ENCODE assay signal across 1 mouse cellular context in the genomic region with DNA sequence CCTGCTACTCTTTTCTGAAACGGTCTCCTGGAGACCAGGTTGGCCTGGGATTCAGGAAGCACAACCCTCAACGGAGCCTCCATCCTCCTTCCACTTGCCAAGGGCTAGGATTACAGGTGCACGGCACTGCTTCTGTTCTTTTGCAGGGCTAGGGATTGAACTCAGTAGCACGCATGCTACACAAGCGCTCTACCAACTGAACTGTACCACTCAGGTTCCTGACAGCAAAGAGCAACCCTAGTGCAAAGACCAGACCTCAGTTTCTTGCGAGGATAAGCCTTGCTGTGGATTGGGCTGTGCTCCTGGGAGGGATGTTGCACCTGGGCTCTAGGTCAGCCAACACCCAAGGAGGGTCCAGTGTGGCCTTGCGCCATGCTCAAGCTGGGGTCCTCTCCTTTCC.
TF ChIP-seq lines count a peak whose summit lies in the region.

No protein-coding gene starts in this region.

TF ChIP-seq in MEL, 35 proteins besides CTCF, POLR2A, EP300 and RAD21:
- TF ChIP-seq MYC (IDR thresholded peaks at IDR 0.05; ENCODE audit: low read depth, low read length) (no peak), MAFK (IDR thresholded peaks at IDR 0.05; ENCODE audit: borderline replicate concordance, low read depth, low read length) (no peak), USF2 (IDR thresholded peaks at IDR 0.05; ENCODE audit: borderline replicate concordance in 1 of 2, insufficient read depth in 1 of 2, low read depth in 1 of 2, low read length in 2 of 2) (no peak), USF1 (IDR thresholded peaks at IDR 0.05; ENCODE audit: low read depth, low read length) (no peak), KAT2A (conservative IDR thresholded peaks at IDR 0.05; ENCODE audit: low read depth, low read length) (no peak), TCF12 (IDR thresholded peaks at IDR 0.05; ENCODE audit: low read depth, low read length) (no peak), MAZ (IDR thresholded peaks at IDR 0.05; ENCODE audit: low read depth, low read length) (no peak), ELF1 (IDR thresholded peaks at IDR 0.05; ENCODE audit: low read depth, low read length) (no peak), ZC3H11A (IDR thresholded peaks at IDR 0.05; ENCODE audit: low read depth, low read length) (no peak), ZMIZ1 (IDR thresholded peaks at IDR 0.05; ENCODE audit: low read depth, low read length) (no peak), UBTF (IDR thresholded peaks at IDR 0.05; ENCODE audit: borderline replicate concordance, insufficient read depth, low read depth, low read length) (no peak), MEF2A (IDR thresholded peaks at IDR 0.05; ENCODE audit: extremely low read depth, insufficient replicate concordance, low read depth, low read length, poor library complexity, severe bottlenecking) (no peak), NRF1 (IDR thresholded peaks at IDR 0.05; ENCODE audit: insufficient read depth, low read depth, low read length, poor library complexity, severe bottlenecking) (no peak), MXI1 (IDR thresholded peaks at IDR 0.05; ENCODE audit: low read depth, low read length) (no peak), HCFC1 (IDR thresholded peaks at IDR 0.05; ENCODE audit: low read depth, low read length) (no peak), JUND (IDR thresholded peaks at IDR 0.05; ENCODE audit: low read depth, low read length) (no peak), GABPA (IDR thresholded peaks at IDR 0.05; ENCODE audit: low read depth, low read length) (no peak)
